Mouse (Mus musculus): ENCODE measurements around the gene Kntc1.
A peak's percentile ranks its signal among the peaks of the same experiment; 100 is the strongest.
"Not testable (repeated sequence)": the region's sequence is repeated elsewhere in the genome, so short reads cannot be mapped to it uniquely, and the experiment has no call there.

The Kntc1 gene

GRCm38 (mm10) chr5:123749065-123750064 lies at the start of gene Kntc1, which contains the start of gene Rsrc2:
Gene Kntc1, plus strand, starts transcription at chr5:123749716.
Gene Rsrc2, minus strand, starts transcription at chr5:123749414.
- ATAC-seq (ENCODE audit: low TSS enrichment) = peak; percentile 99

- ATAC-seq (ENCODE audit: low TSS enrichment) = peak; percentile 62; the same call in 1 of the 2 replicates
These were observed 48.9 kb upstream of the Kntc1 start for GRCm38 (mm10) chr5:123700625-123701024.

GRCm38 (mm10) chr5:123708598-123708997 lies 40.9 kb upstream of the Kntc1 start:
- no peak for ATAC-seq (ENCODE audit: low TSS enrichment)

GRCm38 (mm10) chr5:123709571-123709970 lies 39.9 kb upstream of the Kntc1 start:
- ATAC-seq (ENCODE audit: low TSS enrichment) = no peak

- ATAC-seq (ENCODE audit: low TSS enrichment) = no peak
These were observed 35.7 kb upstream of the Kntc1 start for GRCm38 (mm10) chr5:123713782-123714181.

GRCm38 (mm10) chr5:123714622-123715021 lies 34.9 kb upstream of the Kntc1 start:
- no peak for ATAC-seq (ENCODE audit: low TSS enrichment)

- peak; percentile 100 for ATAC-seq (ENCODE audit: low TSS enrichment)
These were observed 28.9 kb upstream of the Kntc1 start, which contains the start of gene Zcchc8 for GRCm38 (mm10) chr5:123720328-123721311. Gene Zcchc8, minus strand, starts transcription at chr5:123721100.

DNA sequence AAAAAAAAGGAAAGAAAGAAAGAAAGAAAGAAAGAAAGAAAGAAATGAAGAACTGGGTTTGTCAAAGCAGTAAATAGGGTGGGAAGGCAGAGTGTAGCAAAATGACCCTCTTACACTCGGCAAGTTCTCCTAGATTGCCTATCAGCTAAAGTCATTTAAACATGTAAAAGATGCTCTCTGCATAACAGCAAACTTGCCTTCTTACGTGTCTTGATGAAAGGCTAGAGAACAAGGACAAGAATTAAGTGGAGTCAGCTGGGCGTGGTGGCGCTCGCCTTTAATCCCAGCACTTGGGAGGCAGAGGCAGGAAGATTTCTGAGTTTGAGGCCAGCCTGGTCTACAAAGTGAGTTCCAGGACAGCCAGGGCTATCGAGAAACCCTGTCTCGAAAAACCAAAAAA lies 25.7 kb upstream of the Kntc1 start:
- not testable (repeated sequence) for ATAC-seq (ENCODE audit: low TSS enrichment)

DNA sequence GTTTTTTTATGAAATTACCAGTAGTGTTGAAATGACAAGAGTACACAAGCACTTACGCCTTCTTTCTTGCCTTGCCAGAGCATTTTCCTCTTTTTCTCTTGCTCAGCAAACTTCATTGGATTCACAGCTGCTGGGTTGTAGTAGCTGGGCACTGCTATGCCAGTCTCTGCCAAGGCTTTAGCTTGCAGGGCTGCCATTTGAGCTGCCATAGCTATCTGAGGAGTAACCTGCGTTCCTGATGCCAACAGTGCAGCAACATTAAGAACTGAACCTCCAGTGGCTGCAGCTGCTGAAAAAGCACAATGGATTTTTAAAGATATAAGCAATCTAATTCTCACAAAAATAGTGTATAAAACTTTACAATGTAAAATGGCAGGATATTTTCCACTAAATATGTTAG lies 18.5 kb upstream of the Kntc1 start:
- no peak for ATAC-seq (ENCODE audit: low TSS enrichment)

GRCm38 (mm10) chr5:123744358-123744757 lies 5.2 kb upstream of the Kntc1 start:
- ATAC-seq (ENCODE audit: low TSS enrichment) = no peak

GRCm38 (mm10) chr5:123746253-123746652 lies 3.3 kb upstream of the Kntc1 start:
- ATAC-seq (ENCODE audit: low TSS enrichment) = no peak

DNA sequence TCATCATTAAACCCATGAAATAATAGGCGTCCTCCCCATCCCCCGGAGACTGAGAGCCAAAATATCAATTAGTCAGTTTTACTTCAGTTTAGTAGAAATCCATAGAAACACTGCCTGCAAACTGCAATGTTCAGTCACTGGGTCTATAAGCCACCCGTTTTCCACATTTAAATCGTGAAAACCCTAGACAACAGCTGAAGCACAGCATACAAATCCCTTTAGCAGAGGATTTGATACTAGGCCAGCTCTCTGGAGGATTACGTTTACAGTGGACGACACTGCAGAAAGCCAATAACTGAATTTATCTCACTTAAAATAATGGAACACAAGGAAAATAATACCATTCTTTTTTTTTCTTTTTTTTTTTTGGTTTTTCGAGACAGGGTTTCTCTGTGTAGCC lies 1.9 kb upstream of the Kntc1 start:
- ATAC-seq (ENCODE audit: low TSS enrichment) = no peak

- ATAC-seq (ENCODE audit: low TSS enrichment) = no peak
These were observed 1.0 kb upstream of the Kntc1 start for GRCm38 (mm10) chr5:123748339-123749064.

DNA sequence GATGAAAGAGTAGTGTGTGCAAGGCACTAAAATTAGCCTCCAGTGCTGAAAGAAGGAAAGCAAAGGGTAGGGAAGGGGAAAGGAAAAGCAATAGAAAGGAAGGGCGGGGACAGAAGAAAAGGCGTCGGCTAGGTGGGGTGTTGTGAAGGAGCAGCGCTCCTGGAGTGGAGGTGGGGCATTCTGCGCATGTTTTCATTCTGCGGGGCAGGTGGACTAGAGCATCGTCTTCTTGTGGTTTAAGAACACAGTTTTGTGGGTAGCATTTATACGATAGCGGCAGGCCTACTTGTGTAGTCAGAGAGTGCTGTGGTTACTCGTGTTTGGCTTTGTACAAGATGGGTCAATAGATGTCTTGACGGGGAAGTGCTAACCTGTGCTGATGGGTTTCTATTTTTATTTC lies 16.0 kb downstream of the Kntc1 start:
- ATAC-seq (ENCODE audit: low TSS enrichment) = no peak

- ATAC-seq (ENCODE audit: low TSS enrichment) = not testable (repeated sequence)
These were observed 16.9 kb downstream of the Kntc1 start for GRCm38 (mm10) chr5:123766455-123766854.

GRCm38 (mm10) chr5:123773441-123773840 lies 23.9 kb downstream of the Kntc1 start:
- ATAC-seq (ENCODE audit: low TSS enrichment) = no peak

GRCm38 (mm10) chr5:123780716-123781115 lies 31.2 kb downstream of the Kntc1 start:
- no peak for ATAC-seq (ENCODE audit: low TSS enrichment)

- ATAC-seq (ENCODE audit: low TSS enrichment) = no peak
These were observed 32.3 kb downstream of the Kntc1 start for GRCm38 (mm10) chr5:123781864-123782263.

- no peak for ATAC-seq (ENCODE audit: low TSS enrichment)
These were observed 39.5 kb downstream of the Kntc1 start for GRCm38 (mm10) chr5:123788976-123789375.

DNA sequence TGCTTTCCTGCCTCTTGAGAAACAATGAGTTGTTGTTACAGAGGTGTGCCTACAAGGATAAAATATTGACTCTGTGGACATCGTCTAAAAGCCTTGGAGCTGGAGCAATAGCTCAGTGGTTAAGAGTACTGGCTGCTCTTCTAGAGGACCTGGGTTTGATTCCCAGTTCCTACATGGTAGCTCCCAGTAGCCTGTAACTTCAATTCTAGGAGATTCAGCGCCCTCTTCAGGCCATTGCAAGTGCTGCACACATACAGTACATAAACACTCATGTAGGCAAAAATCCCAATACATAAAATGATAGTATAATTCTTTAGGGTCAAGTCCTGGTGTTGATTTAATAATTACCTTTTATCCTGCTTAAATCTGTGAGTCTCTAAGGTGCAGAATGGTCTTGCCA lies 43.6 kb downstream of the Kntc1 start:
- no peak for ATAC-seq (ENCODE audit: low TSS enrichment)

- ATAC-seq (ENCODE audit: low TSS enrichment) = peak; percentile 98
These were observed 56.8 kb downstream of the Kntc1 start for GRCm38 (mm10) chr5:123806334-123806733.
